Mouse (Mus musculus) testis, adult 2 months (tissue): Measurements from ENCODE around the gene Daam2. TPM values are rescaled to one million over a fixed set of nuclear protein-coding genes. Genes with fewer than 3 reads are reported as not detected.
"Not testable (repeated sequence)": the region's sequence is repeated elsewhere in the genome, so short reads cannot be mapped to it uniquely, and the experiment has no call there.

Experiments used
- H3K27ac ChIP-seq: fragments of 200-500 bp; 2 replicates; pipeline ENCODE4 v1.5.1; 2012; ENCODE audit warnings: low read depth, low read length; ENCODE audit not compliant: control insufficient read depth, insufficient read depth
- H3K27me3 ChIP-seq: fragments of 200-500 bp; 2 replicates; pipeline ENCODE4 v1.6.1; 2012; ENCODE audit warnings: mild to moderate bottlenecking, low read length, moderate library complexity; ENCODE audit not compliant: control insufficient read depth, insufficient read depth
- H3K36me3 ChIP-seq: fragments of 200-500 bp; 2 replicates; pipeline ENCODE4 v1.6.1; 2012; ENCODE audit warnings: mild to moderate bottlenecking, low read length; ENCODE audit not compliant: control insufficient read depth, insufficient read depth
- H3K4me1 ChIP-seq: fragments of 200-500 bp; 2 replicates; pipeline ENCODE4 v1.6.1; 2012; ENCODE audit warnings: low read length; ENCODE audit not compliant: control insufficient read depth, insufficient read depth
- H3K4me3 ChIP-seq: fragments of 200-500 bp; 2 replicates; pipeline ENCODE4 v1.5.1; 2012; ENCODE audit warnings: low read depth, mild to moderate bottlenecking, low read length, moderate library complexity, mixed read lengths; ENCODE audit not compliant: control insufficient read depth
- CTCF ChIP-seq: fragments of 200-500 bp; IDR thresholded peaks from 2 replicates; pipeline ENCODE4 v1.5.1; 2012; ENCODE audit warnings: low read depth, mild to moderate bottlenecking, inconsistent platforms, low read length, moderate library complexity; ENCODE audit not compliant: control insufficient read depth, insufficient read depth, insufficient replicate concordance
- POLR2A ChIP-seq: fragments of 200-500 bp; IDR thresholded peaks from 2 replicates; pipeline ENCODE4 v1.6.1; 2012; ENCODE audit warnings: low read depth, mild to moderate bottlenecking, inconsistent platforms, low read length, moderate library complexity; ENCODE audit not compliant: control insufficient read depth
- polyA plus RNA-seq: library from polyadenylated mRNA; depleted of rRNA; stranded (reverse); fragments of >200 nt; gene quantifications from 2 replicates; pipeline ENCODE4 v1.2.3, GENCODE M21; 2012

Daam2 gene
- polyA plus RNA-seq, 1 experiment = 33.5 TPM

GRCm38 (mm10) chr17:49440331-49441130, 123.6 kb downstream of the Daam2 start:
- no peaks in the 10 kb centered on the region for H3K36me3 ChIP-seq
- H3K27me3 ChIP-seq = no peaks in the 10 kb centered on the region
- no peak overlapping the region for H3K27ac ChIP-seq
- TF ChIP-seq POLR2A (no peak), CTCF (no peak)
- H3K4me1 ChIP-seq = no peaks in the 10 kb centered on the region
- H3K4me3 ChIP-seq = no peak overlapping the region

GRCm38 (mm10) chr17:49439706-49440105, 124.4 kb downstream of the Daam2 start:
- H3K27ac ChIP-seq = no peak overlapping the region
- H3K4me3 ChIP-seq = no peak overlapping the region
- TF ChIP-seq POLR2A = no peak
- no peak for TF ChIP-seq CTCF
- H3K27me3 ChIP-seq = no peaks in the 10 kb centered on the region
- H3K4me1 ChIP-seq = no peaks in the 10 kb centered on the region
- no peaks in the 10 kb centered on the region for H3K36me3 ChIP-seq

GRCm38 (mm10) chr17:49438822-49439574, 125.1 kb downstream of the Daam2 start:
- Histone ChIP-seq H3K36me3 (no peaks in the 10 kb centered on the region), H3K27ac (no peak overlapping the region), H3K4me3 (no peak overlapping the region), H3K4me1 (no peaks in the 10 kb centered on the region), H3K27me3 (no peaks in the 10 kb centered on the region)
- TF ChIP-seq CTCF (no peak), POLR2A (no peak)

- H3K4me1 ChIP-seq, H3K27me3 ChIP-seq, H3K27ac ChIP-seq, H3K4me3 ChIP-seq, H3K36me3 ChIP-seq: not testable (repeated sequence)
Measured at GRCm38 (mm10) chr17:49437306-49437705, 126.8 kb downstream of the Daam2 start.

- H3K4me3 ChIP-seq = no peak overlapping the region
- H3K4me1 ChIP-seq = no peaks in the 10 kb centered on the region
- H3K36me3 ChIP-seq = no peaks in the 10 kb centered on the region
- no peaks in the 10 kb centered on the region for H3K27me3 ChIP-seq
- H3K27ac ChIP-seq = no peak overlapping the region
- no peak for TF ChIP-seq POLR2A
- no peak for TF ChIP-seq CTCF
Measured at GRCm38 (mm10) chr17:49436631-49437030, 127.5 kb downstream of the Daam2 start.

GRCm38 (mm10) chr17:49435081-49435480, 129.1 kb downstream of the Daam2 start:
- H3K27ac ChIP-seq = no peak overlapping the region
- H3K27me3 ChIP-seq = no peaks in the 10 kb centered on the region
- H3K36me3 ChIP-seq = no peaks in the 10 kb centered on the region
- TF ChIP-seq CTCF = no peak
- no peak for TF ChIP-seq POLR2A
- H3K4me1 ChIP-seq = no peaks in the 10 kb centered on the region
- no peak overlapping the region for H3K4me3 ChIP-seq

- Histone ChIP-seq H3K4me3 (no peak overlapping the region), H3K27me3 (no peaks in the 10 kb centered on the region), H3K4me1 (no peaks in the 10 kb centered on the region), H3K27ac (no peak overlapping the region), H3K36me3 (no peaks in the 10 kb centered on the region)
- no peak for TF ChIP-seq CTCF
- TF ChIP-seq POLR2A = no peak
Measured at GRCm38 (mm10) chr17:49434236-49434635, 129.9 kb downstream of the Daam2 start.
